Mouse (Mus musculus) kidney, postnatal 36 days (tissue): Measurements from ENCODE around the gene Selenot.
A peak's percentile ranks its signal among the peaks of the same experiment; 100 is the strongest.

Experiments
- DNase-seq, 2 experiments: peaks; one replicate each; pipeline ENCODE4 v3.0.0; 2021 to 2022; ENCODE audit warnings: mixed read lengths in 2 of 2

The Selenot gene

DNA sequence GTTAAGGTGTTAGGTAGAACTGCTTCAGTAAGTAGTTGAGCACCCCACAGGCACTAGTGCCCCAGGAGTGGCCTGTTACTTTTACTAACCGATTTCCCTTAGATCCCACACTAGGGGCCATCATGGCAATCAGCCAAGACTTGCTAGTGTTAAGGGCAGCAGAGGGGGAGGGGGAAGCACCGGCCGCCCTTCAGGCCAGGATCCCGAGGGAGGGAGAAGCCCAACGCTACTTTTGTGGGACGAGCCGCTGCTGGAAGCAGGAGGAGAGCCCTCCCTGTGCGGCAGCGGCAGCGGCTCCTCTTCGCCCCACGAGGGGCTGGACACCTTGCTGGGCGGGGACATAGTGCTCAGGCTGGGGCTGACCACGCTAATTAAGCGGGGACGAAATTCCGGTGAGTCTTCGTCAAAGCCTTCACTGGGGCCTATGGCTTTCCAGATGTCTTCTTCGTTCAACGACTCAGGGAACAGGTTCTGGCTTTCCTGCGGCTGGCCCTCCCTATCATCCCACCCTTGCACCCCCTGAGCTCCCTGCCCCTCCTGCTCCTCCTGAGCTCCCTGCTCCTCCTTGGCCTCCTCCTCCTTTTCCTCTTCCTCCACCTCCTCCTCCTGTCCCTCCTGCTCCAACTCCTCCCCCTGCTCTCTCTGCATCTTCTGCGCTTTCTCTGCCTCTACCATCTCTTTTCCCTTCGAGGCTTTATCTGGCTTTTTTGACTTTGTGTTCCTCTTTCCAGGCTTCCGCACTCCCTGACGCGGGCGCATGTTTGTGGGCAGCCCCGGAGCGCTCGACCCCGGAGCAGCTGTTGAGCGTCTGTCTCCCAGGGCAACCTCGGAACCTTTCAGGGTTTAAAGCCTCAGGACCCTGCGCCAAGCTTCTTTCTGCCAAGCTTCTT, 60.2 kb downstream of the Selenot start, which contains the start of gene Erich6:
TSS of gene Erich6 (minus strand) at position 802 of the 890 bp plus-strand sequence.
- DNase-seq, result peak; percentile 47 to 65
